Comparison of ENCODE assay signal across 27 mouse cellular contexts in genomic region chr10:78525511-78525910, GRCm38 (mm10). TPM values are rescaled to one million over a fixed set of nuclear protein-coding genes. Genes with fewer than 3 reads are reported as not detected.
DNase-seq lines count a peak whose midpoint lies in the region; ATAC-seq lines count a peak whose summit lies in the region.
"Had no signal": no experiment of that assay in that cellular context is flagged by ENCODE, and none has a peak within 500 bp of the region (broad histone marks: within the 10 kb centered on the region; RNA-seq: fewer than 3 reads in every experiment).

No protein-coding gene starts in this region.

- DNase-seq in kidney, adult 11 months, result peak; percentile 11
- peak; percentile 56 for DNase-seq in kidney, adult 9 months
- no peak for DNase-seq in kidney, postnatal 4 days
- peak; percentile 53 for DNase-seq in adrenal gland, postnatal 14 days
- DNase-seq in layer of hippocampus, postnatal 36 days, result no peak
- no peak for DNase-seq in left cerebral cortex, adult 9 months (ENCODE audit: low spot score in 2 of 2)
- DNase-seq: B cell, adult 2 months; cerebellum, adult 11-12 months; cerebellum, adult 9-10 months; cerebellum, postnatal 25 days; gastrocnemius, postnatal 14 days; heart, adult 2 months; heart, postnatal 14 days had no signal

- ATAC-seq in kidney, embryonic 14.5 days (ENCODE audit: low FRiP score, low TSS enrichment), result no peak
- ATAC-seq: CD4-positive, CD25-positive, alpha-beta regulatory T cell, adult 4 months; forebrain, embryonic 15.5 days; intestine, embryonic 15.5 days had no signal

- no peak overlapping the region for H3K4me2 ChIP-seq in kidney, embryonic 14.5 days (replicated peaks; ENCODE audit: low read depth, low read length)
- H3K4me2 ChIP-seq: embryonic facial prominence, embryonic 12.5 days; forebrain, embryonic 15.5 days; heart, embryonic 11.5 days; heart, embryonic 15.5 days; hindbrain, embryonic 14.5 days; intestine, embryonic 15.5 days had no signal

- whole genome bisulfite sequencing in kidney, embryonic 14.5 days, result 63% methylated on average over 4 of the region's 4 CpGs

- H3K27me3 ChIP-seq in kidney, embryonic 14.5 days (ENCODE audit: control insufficient read depth, insufficient read depth, low read length), result no peaks in the 10 kb centered on the region
- H3K27me3 ChIP-seq: embryonic facial prominence, embryonic 12.5 days; forebrain, embryonic 15.5 days; heart, embryonic 15.5 days; intestine, embryonic 15.5 days had no signal

- H3K4me3 ChIP-seq in kidney, embryonic 14.5 days (ENCODE audit: low read length), result no peak overlapping the region
- H3K4me3 ChIP-seq: embryonic facial prominence, embryonic 12.5 days; forebrain, embryonic 15.5 days; heart, adult 2 months; heart, embryonic 15.5 days; hindbrain, embryonic 10.5 days; intestine, embryonic 15.5 days had no signal

- H3K9me3 ChIP-seq in kidney, embryonic 14.5 days (ENCODE audit: control insufficient read depth, low read length), result no peaks in the 10 kb centered on the region
- H3K9me3 ChIP-seq: embryonic facial prominence, embryonic 12.5 days; forebrain, embryonic 15.5 days; G1E; heart, embryonic 15.5 days; hindbrain, embryonic 10.5 days; intestine, embryonic 15.5 days had no signal

- H3K9ac ChIP-seq in kidney, embryonic 14.5 days (ENCODE audit: low read depth, low read length), result no peak overlapping the region
- H3K9ac ChIP-seq: embryonic facial prominence, embryonic 12.5 days; forebrain, embryonic 15.5 days; heart, embryonic 15.5 days; hindbrain, embryonic 14.5 days; intestine, embryonic 15.5 days had no signal

- no peak overlapping the region for H3K27ac ChIP-seq in kidney, embryonic 14.5 days (ENCODE audit: low read depth, low read length)
- H3K27ac ChIP-seq: embryonic facial prominence, embryonic 12.5 days; forebrain, embryonic 15.5 days; heart, adult 2 months; heart, embryonic 15.5 days; hindbrain, embryonic 10.5 days; hindbrain, embryonic 14.5 days; intestine, embryonic 15.5 days had no signal

- no peaks in the 10 kb centered on the region for H3K36me3 ChIP-seq in kidney, embryonic 14.5 days (ENCODE audit: control insufficient read depth, insufficient read depth, low read length)
- H3K36me3 ChIP-seq: embryonic facial prominence, embryonic 12.5 days; forebrain, embryonic 15.5 days; G1E; heart, embryonic 15.5 days; hindbrain, embryonic 10.5 days; intestine, embryonic 15.5 days had no signal

- H3K4me1 ChIP-seq in kidney, embryonic 14.5 days (ENCODE audit: control insufficient read depth, insufficient read depth, low read length), result no peaks in the 10 kb centered on the region
- H3K4me1 ChIP-seq: embryonic facial prominence, embryonic 12.5 days; forebrain, embryonic 15.5 days; hindbrain, embryonic 10.5 days; intestine, embryonic 15.5 days had no signal

RNA-seq across cellular contexts. Expression of gene Olfr1358, which starts 8.3 kb away (rescaled TPM):
- polyA plus RNA-seq in kidney, embryonic 14.5 days (2014; fragmentation: Nextera tagmentation; extraction: Ambion mirVana), result not detected in 2 replicates
- not detected in 2 replicates for total RNA-seq in adrenal gland, postnatal 14 days (2021)
- not detected for total RNA-seq in layer of hippocampus, postnatal 36 days (2021)
- total RNA-seq: G1E; gastrocnemius, adult 18-20 months; gastrocnemius, postnatal 14 days; heart, adult 2 months; heart, postnatal 14 days had no signal
- polyA plus RNA-seq: CD4-positive, CD25-positive, alpha-beta regulatory T cell, adult 4 months; cortical plate, adult 2 months; embryonic facial prominence, embryonic 12.5 days; forebrain, embryonic 11.5 days; forebrain, embryonic 15.5 days; G1E; gonadal fat pad, adult 2 months; heart, adult 2 months; heart, embryonic 11.5 days; heart, embryonic 15.5 days; hindbrain, embryonic 10.5 days; hindbrain, embryonic 14.5 days; intestine, embryonic 15.5 days had no signal

RNA-seq across cellular contexts. Expression of gene Ilvbl, which starts 48.6 kb away (rescaled TPM):
- polyA plus RNA-seq in kidney, embryonic 14.5 days (2014; fragmentation: Nextera tagmentation; extraction: Ambion mirVana), result 32.3 and 34.0 TPM in 2 replicates
- 38.7 and 60.7 TPM in 2 replicates for total RNA-seq in adrenal gland, postnatal 14 days (2021)
- 10 to 100 TPM; 15.6 to 24.1 TPM for total RNA-seq in layer of hippocampus, postnatal 36 days (2021)

Comparison
In these comparisons a context has a peak if more than half of its experiments do, and no peak if none do; other contexts are left out.
1. DNase-seq: peak in kidney, adult 11 months (single experiment), kidney, adult 9 months (single experiment) and adrenal gland, postnatal 14 days (single experiment); none in kidney, postnatal 4 days (0 of 2), layer of hippocampus, postnatal 36 days (0 of 2) and left cerebral cortex, adult 9 months (0 of 2).